Mouse (Mus musculus): Measurements from ENCODE around the gene Med22. TPM values are rescaled to one million over a fixed set of nuclear protein-coding genes. Genes with fewer than 3 reads are reported as not detected.

Gene Med22
- polyA plus RNA-seq, 1 experiment from 2014 or later, result 112 TPM

DNA sequence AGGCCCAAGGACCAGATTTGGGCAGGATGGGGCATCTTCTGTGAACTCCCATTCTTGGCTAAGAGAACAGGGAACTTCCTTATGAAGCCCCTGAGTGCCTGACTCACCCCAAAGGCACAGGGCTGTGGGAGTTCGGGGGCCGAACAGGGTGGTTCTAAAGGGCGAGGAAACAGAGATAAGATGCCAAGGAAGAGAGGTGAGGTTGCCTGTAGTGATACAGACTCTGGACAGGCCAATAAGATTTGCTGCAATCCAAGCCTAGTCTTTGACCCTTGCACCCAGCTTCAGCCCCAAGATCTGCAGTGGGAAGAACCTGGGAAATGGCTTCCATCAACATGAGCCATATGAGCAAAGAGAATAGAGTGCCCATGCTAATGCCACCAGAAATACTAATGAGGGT lies 32.8 kb upstream of the Med22 start:
- H3K9me3 ChIP-seq (ENCODE audit: control insufficient read depth, low read length), result no peaks in the 10 kb centered on the region
- H3K9ac ChIP-seq (ENCODE audit: low read length), result no peak overlapping the region
- no peak overlapping the region for H3K27ac ChIP-seq (ENCODE audit: low read depth, low read length)
- ATAC-seq (replicated peaks; ENCODE audit: low FRiP score), result no peak
- H3K4me1 ChIP-seq (replicated peaks; ENCODE audit: control insufficient read depth, insufficient read depth, low read length), result no peaks in the 10 kb centered on the region
- H3K27me3 ChIP-seq (ENCODE audit: control insufficient read depth, insufficient read depth, low read length), result no peaks in the 10 kb centered on the region
- WGBS, result 82% methylated on average over 3 of the region's 3 CpGs
- H3K36me3 ChIP-seq (ENCODE audit: control insufficient read depth, insufficient read depth, low read length), result no peaks in the 10 kb centered on the region
- no peak overlapping the region for H3K4me3 ChIP-seq (ENCODE audit: low read depth, low read length)
- H3K4me2 ChIP-seq (ENCODE audit: low read depth, low read length, severe bottlenecking), result no peak overlapping the region
- no peak for DNase-seq (ENCODE audit: low spot score)

DNA sequence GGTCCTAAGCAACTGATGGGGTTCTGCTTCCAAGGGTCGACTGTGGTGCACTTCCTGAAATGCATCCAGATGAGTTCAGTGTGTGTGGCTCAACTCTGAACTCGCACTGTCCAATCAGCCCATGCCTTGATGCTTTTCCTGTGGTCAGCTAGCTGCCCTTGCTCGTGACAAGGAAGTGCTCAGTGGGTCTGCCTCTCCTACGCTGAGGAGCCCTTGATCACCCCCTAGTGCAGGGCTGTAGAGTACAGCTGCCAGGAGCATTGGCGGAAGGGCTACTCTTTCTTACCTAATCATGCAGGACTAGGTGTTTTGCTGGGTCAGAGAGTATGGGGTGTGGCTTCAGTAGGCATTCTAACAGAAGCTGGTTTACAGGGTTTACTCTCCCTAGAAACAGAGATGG lies 31.1 kb upstream of the Med22 start:
- Histone ChIP-seq H3K27me3 (ENCODE audit: control insufficient read depth, insufficient read depth, low read length) (no peaks in the 10 kb centered on the region), H3K27ac (ENCODE audit: low read depth, low read length) (no peak overlapping the region), H3K9me3 (ENCODE audit: control insufficient read depth, low read length) (no peaks in the 10 kb centered on the region), H3K4me1 (replicated peaks; ENCODE audit: control insufficient read depth, insufficient read depth, low read length) (no peaks in the 10 kb centered on the region), H3K4me3 (ENCODE audit: low read depth, low read length) (no peak overlapping the region), H3K4me2 (ENCODE audit: low read depth, low read length, severe bottlenecking) (no peak overlapping the region), H3K9ac (ENCODE audit: low read length) (no peak overlapping the region), H3K36me3 (ENCODE audit: control insufficient read depth, insufficient read depth, low read length) (no peaks in the 10 kb centered on the region)
- 53% methylated on average over 5 of the region's 5 CpGs for WGBS
- DNase-seq (ENCODE audit: low spot score) (no peak), ATAC-seq (replicated peaks; ENCODE audit: low FRiP score) (no peak)

DNA sequence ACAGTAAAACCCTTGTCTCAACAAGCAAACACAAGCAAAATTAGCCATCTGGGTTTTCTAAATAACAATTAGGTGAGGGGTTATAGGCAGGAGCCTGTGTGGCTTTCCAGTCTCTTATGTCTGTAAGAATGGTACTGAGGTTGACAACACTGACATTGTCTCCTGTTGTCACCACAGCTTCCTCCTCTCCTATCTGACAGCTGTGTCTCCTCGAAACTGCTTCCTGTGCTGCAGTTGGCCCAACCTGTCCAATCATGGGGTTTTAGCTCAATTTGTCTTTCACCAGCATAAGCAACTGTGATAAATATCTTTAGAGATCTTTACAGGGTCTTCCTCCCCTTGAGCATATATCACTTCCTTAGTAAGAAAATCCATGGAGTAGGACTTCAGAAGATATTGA lies 25.9 kb upstream of the Med22 start:
- ATAC-seq (replicated peaks; ENCODE audit: low FRiP score), result no peak
- H3K36me3 ChIP-seq (ENCODE audit: control insufficient read depth, insufficient read depth, low read length), result no peaks in the 10 kb centered on the region
- H3K9ac ChIP-seq (ENCODE audit: low read length), result no peak overlapping the region
- H3K27me3 ChIP-seq (ENCODE audit: control insufficient read depth, insufficient read depth, low read length), result no peaks in the 10 kb centered on the region
- 82% methylated on average over 1 of the region's 1 CpGs for WGBS
- H3K4me2 ChIP-seq (ENCODE audit: low read depth, low read length, severe bottlenecking), result no peak overlapping the region
- no peak overlapping the region for H3K27ac ChIP-seq (ENCODE audit: low read depth, low read length)
- no peaks in the 10 kb centered on the region for H3K9me3 ChIP-seq (ENCODE audit: control insufficient read depth, low read length)
- no peak overlapping the region for H3K4me3 ChIP-seq (ENCODE audit: low read depth, low read length)
- peaks cover 8% of the 10 kb centered on the region for H3K4me1 ChIP-seq (replicated peaks; ENCODE audit: control insufficient read depth, insufficient read depth, low read length)
- DNase-seq (ENCODE audit: low spot score), result no peak

DNA sequence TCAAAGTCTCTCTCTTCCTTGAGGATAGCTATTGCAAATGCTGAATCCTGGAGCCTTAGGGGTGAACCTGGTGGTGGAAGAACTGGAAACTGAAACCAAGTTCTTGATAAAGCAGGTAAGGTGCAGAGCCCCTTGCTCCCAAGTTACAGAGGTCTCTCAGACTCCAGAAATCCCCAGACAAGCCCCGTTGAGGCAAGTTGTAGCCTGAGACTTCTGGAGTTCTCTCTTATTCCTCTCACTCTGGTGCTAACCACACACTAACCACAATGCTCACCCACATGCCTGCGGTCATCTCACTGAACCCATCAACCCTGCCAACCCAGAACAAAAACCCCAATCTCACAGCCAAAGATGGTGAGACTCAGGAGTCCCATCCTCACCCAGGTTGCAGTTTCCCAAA lies 24.8 kb upstream of the Med22 start:
- 100% methylated on average over 2 of the region's 2 CpGs for WGBS

DNA sequence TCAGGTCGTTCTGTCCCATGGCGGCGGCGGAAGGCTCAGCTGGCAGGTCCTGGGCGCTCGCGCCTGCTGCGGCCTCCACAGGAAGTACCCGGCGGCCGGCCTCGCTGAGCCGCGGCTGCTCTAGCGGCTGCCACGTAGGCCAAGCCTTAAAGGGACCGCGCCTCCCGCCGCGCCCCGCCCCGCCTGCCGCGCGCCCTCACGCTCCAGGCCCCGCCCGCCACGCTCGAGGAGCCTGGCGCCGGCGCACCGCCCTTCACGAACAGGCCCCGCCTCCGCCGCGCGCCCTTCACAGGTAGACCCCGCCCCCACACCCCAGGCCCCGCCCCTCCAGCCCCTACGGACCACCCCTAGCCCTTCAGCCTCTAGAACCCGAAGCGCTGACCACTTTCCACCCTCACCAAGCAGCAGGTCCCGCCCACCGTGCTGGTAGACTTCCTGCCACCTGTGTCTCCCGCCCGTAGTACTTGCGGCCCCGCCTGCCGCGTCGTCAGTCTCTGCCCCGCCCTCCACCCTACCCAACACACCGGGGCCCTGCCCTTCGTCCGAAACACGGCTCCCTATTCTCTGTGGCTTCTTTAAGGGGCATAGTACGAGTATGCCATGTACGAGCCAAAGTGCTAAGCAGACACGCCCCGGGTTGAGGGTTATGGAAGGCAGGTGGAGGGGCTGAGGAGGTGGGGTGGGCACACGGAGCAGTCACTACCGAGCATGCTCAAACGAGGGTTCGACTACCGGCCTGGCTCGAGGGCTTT lies 23.0 kb upstream of the Med22 start, which contains the start of the genes Surf4 and Stkld1:
TSS of gene Surf4 (minus strand) at position 625 of the 752 bp plus-strand sequence.
TSS of gene Stkld1 (plus strand) at position 744 of the 752 bp plus-strand sequence.
- Histone ChIP-seq H3K27me3 (ENCODE audit: control insufficient read depth, insufficient read depth, low read length) (no peaks in the 10 kb centered on the region), H3K9me3 (ENCODE audit: control insufficient read depth, low read length) (no peaks in the 10 kb centered on the region), H3K4me1 (replicated peaks; ENCODE audit: control insufficient read depth, insufficient read depth, low read length) (peaks cover 8% of the 10 kb centered on the region), H3K27ac (ENCODE audit: low read depth, low read length) (peak within 1 kb of the TSS; percentile 62), H3K9ac (ENCODE audit: low read length) (peak within 1 kb of the TSS; percentile 95), H3K36me3 (ENCODE audit: control insufficient read depth, insufficient read depth, low read length) (no peaks in the 10 kb centered on the region), H3K4me3 (ENCODE audit: low read depth, low read length) (peak within 1 kb of the TSS; percentile 95), H3K4me2 (ENCODE audit: low read depth, low read length, severe bottlenecking) (peak within 1 kb of the TSS; percentile 72)
- ATAC-seq (replicated peaks; ENCODE audit: low FRiP score) (peak; percentile 95), DNase-seq (ENCODE audit: low spot score) (peak; percentile 98)
- WGBS, result under 1% methylated on average over 65 of the region's 70 CpGs

More for the DNA sequence above, 24.8 kb upstream of the Med22 start:
- H3K9ac ChIP-seq (ENCODE audit: low read length), result no peak overlapping the region
- no peak overlapping the region for H3K4me2 ChIP-seq (ENCODE audit: low read depth, low read length, severe bottlenecking)
- H3K36me3 ChIP-seq (ENCODE audit: control insufficient read depth, insufficient read depth, low read length), result no peaks in the 10 kb centered on the region
- DNase-seq (ENCODE audit: low spot score) (no peak), ATAC-seq (replicated peaks; ENCODE audit: low FRiP score) (no peak)
- H3K27me3 ChIP-seq (ENCODE audit: control insufficient read depth, insufficient read depth, low read length), result no peaks in the 10 kb centered on the region
- H3K4me3 ChIP-seq (ENCODE audit: low read depth, low read length), result no peak overlapping the region
- H3K4me1 ChIP-seq (replicated peaks; ENCODE audit: control insufficient read depth, insufficient read depth, low read length), result peaks cover 8% of the 10 kb centered on the region
- no peak overlapping the region for H3K27ac ChIP-seq (ENCODE audit: low read depth, low read length)
- no peaks in the 10 kb centered on the region for H3K9me3 ChIP-seq (ENCODE audit: control insufficient read depth, low read length)

DNA sequence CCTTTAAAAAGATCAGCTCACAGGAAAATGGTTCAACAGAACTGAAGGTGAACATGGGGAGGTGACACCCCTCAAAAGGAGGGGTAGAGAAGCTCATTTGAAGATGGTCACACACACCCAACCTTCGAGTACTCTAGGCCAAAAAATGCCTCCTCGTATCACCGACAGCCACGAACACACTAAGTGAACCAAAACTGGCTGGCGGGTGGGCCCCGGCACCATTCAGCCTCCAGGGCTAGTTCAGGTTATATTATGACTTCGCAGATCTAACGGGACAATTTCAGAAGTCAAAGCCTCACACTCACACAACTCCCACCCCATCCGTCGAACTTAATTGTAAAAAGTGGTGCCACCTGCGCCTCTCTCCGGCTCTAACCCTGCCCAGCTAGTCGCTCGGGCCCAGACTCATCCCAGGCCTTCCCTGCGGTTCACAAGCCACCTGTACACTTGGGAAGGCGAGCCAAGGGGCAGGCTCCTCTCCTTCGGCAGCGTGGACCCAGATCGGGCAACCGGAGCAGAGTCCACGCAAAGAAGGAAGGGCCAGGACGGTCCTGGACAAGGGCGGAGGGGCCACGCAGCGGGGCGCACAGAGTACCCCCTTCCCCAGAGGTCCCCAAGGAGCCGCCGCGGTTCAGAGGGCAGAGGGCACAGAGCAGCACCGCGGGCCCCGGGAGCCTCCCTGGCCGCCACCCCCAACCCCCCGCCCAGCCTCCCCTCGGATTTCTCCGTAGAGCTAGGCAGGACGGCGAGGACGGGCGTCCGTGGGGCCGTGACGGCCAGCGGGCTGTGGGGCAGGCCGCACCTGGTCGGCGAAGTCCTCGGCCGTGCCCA lies 22.2 kb upstream of the Med22 start:
- Histone ChIP-seq H3K4me1 (replicated peaks; ENCODE audit: control insufficient read depth, insufficient read depth, low read length) (peaks cover 8% of the 10 kb centered on the region), H3K4me3 (ENCODE audit: low read depth, low read length) (peak overlapping the region; percentile 95), H3K9me3 (ENCODE audit: control insufficient read depth, low read length) (no peaks in the 10 kb centered on the region), H3K9ac (ENCODE audit: low read length) (peak overlapping the region; percentile 95), H3K27me3 (ENCODE audit: control insufficient read depth, insufficient read depth, low read length) (no peaks in the 10 kb centered on the region), H3K4me2 (ENCODE audit: low read depth, low read length, severe bottlenecking) (peak overlapping the region; percentile 72), H3K36me3 (ENCODE audit: control insufficient read depth, insufficient read depth, low read length) (no peaks in the 10 kb centered on the region), H3K27ac (ENCODE audit: low read depth, low read length) (peak overlapping the region; percentile 62)
- 3% methylated on average over 43 of the region's 49 CpGs for WGBS
- ATAC-seq (replicated peaks; ENCODE audit: low FRiP score), result peak; percentile 49
- DNase-seq (ENCODE audit: low spot score), result no peak

DNA sequence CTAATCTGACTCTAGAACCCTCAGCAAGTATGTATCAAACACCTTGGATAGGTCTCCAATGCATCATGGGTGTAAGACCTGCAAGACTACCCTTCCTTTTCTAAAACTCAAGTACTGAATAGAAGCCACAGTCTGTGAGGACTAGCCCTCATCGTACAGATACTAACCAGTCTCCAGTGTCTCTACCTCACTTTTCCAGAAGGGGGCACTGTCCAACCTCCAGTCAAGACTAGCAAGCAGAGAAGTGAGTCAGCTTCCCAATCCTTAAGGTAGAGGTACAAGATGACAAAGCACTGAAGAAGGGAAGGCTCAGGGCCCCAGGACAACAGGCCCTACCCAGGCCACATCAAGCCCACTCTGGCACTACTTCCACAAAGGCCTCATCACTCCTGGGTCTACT lies 19.9 kb upstream of the Med22 start:
- Histone ChIP-seq H3K27ac (ENCODE audit: low read depth, low read length) (no peak overlapping the region), H3K36me3 (ENCODE audit: control insufficient read depth, insufficient read depth, low read length) (peaks cover under 1% of the 10 kb centered on the region; the same call in 1 of the 2 replicates), H3K9me3 (ENCODE audit: control insufficient read depth, low read length) (no peaks in the 10 kb centered on the region), H3K4me1 (replicated peaks; ENCODE audit: control insufficient read depth, insufficient read depth, low read length) (peaks cover 8% of the 10 kb centered on the region), H3K4me2 (ENCODE audit: low read depth, low read length, severe bottlenecking) (no peak overlapping the region), H3K9ac (ENCODE audit: low read length) (no peak overlapping the region; the same call in 1 of the 2 replicates), H3K4me3 (ENCODE audit: low read depth, low read length) (no peak overlapping the region), H3K27me3 (ENCODE audit: control insufficient read depth, insufficient read depth, low read length) (no peaks in the 10 kb centered on the region)
- WGBS, result 55% methylated on average over 1 of the region's 1 CpGs
- no peak for ATAC-seq (replicated peaks; ENCODE audit: low FRiP score)
- no peak for DNase-seq (ENCODE audit: low spot score)

DNA sequence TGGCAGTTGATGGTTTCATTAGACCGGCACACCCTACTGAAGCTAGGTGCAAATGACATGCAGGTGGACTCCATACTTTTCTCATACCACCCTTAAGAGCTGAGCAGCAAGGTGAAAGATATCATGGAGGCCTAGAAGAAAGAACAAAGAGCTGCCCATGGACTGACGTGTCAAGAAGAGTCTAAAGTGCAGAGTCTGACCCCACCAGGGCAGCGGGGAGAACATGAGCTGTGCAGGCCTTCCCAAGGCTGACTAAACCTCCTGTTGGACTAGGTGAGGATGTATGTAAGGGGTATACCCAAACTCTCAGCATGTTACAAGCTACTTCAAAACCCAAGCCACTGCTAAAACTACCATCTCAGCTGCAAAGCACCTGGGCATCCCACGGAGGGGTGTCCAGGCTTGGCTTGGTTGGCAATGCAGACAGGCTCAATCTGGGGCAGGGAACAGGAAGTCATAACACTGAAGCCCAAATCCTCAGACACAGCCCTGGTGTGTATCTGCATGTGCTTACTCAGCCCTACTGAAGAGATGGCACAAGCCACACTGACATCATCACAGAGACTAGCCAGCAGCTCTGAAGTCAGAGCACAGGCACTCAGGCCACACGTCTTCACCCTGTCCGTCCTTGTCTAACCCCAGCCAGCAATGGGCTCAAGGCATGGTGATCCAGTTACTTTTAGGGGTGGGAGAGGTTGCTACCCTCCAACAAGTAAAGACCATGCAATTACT lies 17.4 kb upstream of the Med22 start:
- no peak overlapping the region for H3K4me2 ChIP-seq (ENCODE audit: low read depth, low read length, severe bottlenecking)
- peaks cover 8% of the 10 kb centered on the region for H3K4me1 ChIP-seq (replicated peaks; ENCODE audit: control insufficient read depth, insufficient read depth, low read length)
- H3K4me3 ChIP-seq (ENCODE audit: low read depth, low read length), result no peak overlapping the region
- H3K36me3 ChIP-seq (ENCODE audit: control insufficient read depth, insufficient read depth, low read length), result peaks cover 11% of the 10 kb centered on the region
- H3K9ac ChIP-seq (ENCODE audit: low read length), result no peak overlapping the region
- DNase-seq (ENCODE audit: low spot score) (no peak), ATAC-seq (replicated peaks; ENCODE audit: low FRiP score) (no peak)
- H3K27ac ChIP-seq (ENCODE audit: low read depth, low read length), result no peak overlapping the region
- WGBS, result 92% methylated on average over 6 of the region's 6 CpGs
- H3K27me3 ChIP-seq (ENCODE audit: control insufficient read depth, insufficient read depth, low read length), result no peaks in the 10 kb centered on the region
- no peaks in the 10 kb centered on the region for H3K9me3 ChIP-seq (ENCODE audit: control insufficient read depth, low read length)

Data from forebrain, embryonic 11.5 days (tissue).